Mouse (Mus musculus) embryonic fibroblast, embryonic 13.5 days (primary cell): Measurements from ENCODE around the gene BC051665.

Source experiments
- CTCF ChIP-seq: IDR thresholded peaks from 2 replicates; pipeline ENCODE4 v1.5.1; 2011; ENCODE audit warnings: mild to moderate bottlenecking, control low read depth, low read length, moderate library complexity, borderline replicate concordance; ENCODE audit not compliant: insufficient read depth
- POLR2A ChIP-seq: IDR thresholded peaks from 2 replicates; pipeline ENCODE4 v1.6.1; 2011; ENCODE audit warnings: low read depth, mild to moderate bottlenecking, control low read depth, low read length, moderate library complexity

- TF ChIP-seq POLR2A (no peak), CTCF (no peak)
These were observed 45.9 kb downstream of the BC051665 start for GRCm38 (mm10) chr13:60740248-60740647.
